Mouse (Mus musculus) small intestine, adult 2 months (tissue): Measurements from ENCODE around the gene Sirpb1a.

Source experiments
- CTCF ChIP-seq: fragments of 200-500 bp; IDR thresholded peaks from 2 replicates; pipeline ENCODE4 v1.5.1; 2012; ENCODE audit warnings: low read depth, mild to moderate bottlenecking, control low read depth, inconsistent platforms, low read length, moderate library complexity, mixed read lengths; ENCODE audit not compliant: insufficient replicate concordance, insufficient read length; ENCODE audit errors: extremely low read depth
- POLR2A ChIP-seq: fragments of 200-500 bp; IDR thresholded peaks from 2 replicates; pipeline ENCODE4 v1.6.1; 2012; ENCODE audit warnings: low read depth, mild to moderate bottlenecking, control low read depth, inconsistent platforms, low read length, moderate library complexity

GRCm38 (mm10) chr3:15340287-15340686, 86.0 kb downstream of the Sirpb1a start:
- TF ChIP-seq POLR2A (no peak), CTCF (no peak)
